Mouse (Mus musculus) Patski (cell line): ENCODE results near the gene Jpt1. TPM values are rescaled to one million over a fixed set of nuclear protein-coding genes. Genes with fewer than 3 reads are reported as not detected.

Source experiments
- ATAC-seq: fragments of 100-300 bp; one replicate; pipeline ENCODE4 v1.8.0; 2021
- CTCF ChIA-PET: fragments of 350-600 bp; sonication (Branson Sonifier 250); formaldehyde crosslinking; loops from one replicate; lab custom pipeline; 2022; ENCODE audit warnings: inconsistent platforms; lab: Charles Lee
- POLR2A ChIA-PET: fragments of 350-600 bp; sonication (Branson Sonifier 250); formaldehyde crosslinking; loops from one replicate; lab custom pipeline; 2022; ENCODE audit warnings: antibody characterized with exemption, inconsistent platforms; lab: Charles Lee
- DNase-seq: peaks from one replicate; pipeline ENCODE4 v3.0.0-alpha.2; 2011; ENCODE audit warnings: low read depth, low spot score
- H3K27me3 ChIP-seq: fragments of 371-371 bp; one replicate; pipeline ENCODE4 v1.5.1; 2021
- CTCF ChIP-seq: fragments of 100-300 bp; IDR thresholded peaks from one replicate; pipeline ENCODE4 v1.5.1; 2021
- in situ Hi-C: fragments of 300-500 bp; cut with MboI; formaldehyde crosslinking; loops from 3 replicates; pipeline ENCODE4 v1.11.1; 2018; ENCODE audit warnings: low pct_unique_long_range_greater_than_20kb, mixed read lengths
- polyA plus RNA-seq: library from polyadenylated mRNA; unstranded; gene quantifications from one replicate; pipeline ENCODE4 v1.2.3, GENCODE M21; 2021

Jpt1 gene
- polyA plus RNA-seq, 1 experiment from 2014 or later = 179 TPM

- ChIA-PET CTCF (interaction anchor here (1.7 to 2.3 kb wide), 2 partner anchors 49 to 63 kb away, joined by 6 to 14 read pairs; no protein-coding TSS in a partner anchor), POLR2A (interaction anchor here (1.3 kb wide), 1 partner anchor 62 kb away, joined by 4 read pairs; no protein-coding TSS in a partner anchor)
- no peaks in the 10 kb centered on the region for H3K27me3 ChIP-seq
- ATAC-seq = peak; percentile 29
- in situ Hi-C loops = no loop called here
- TF ChIP-seq CTCF = no peak
- DNase-seq = no peak
Observed at GRCm38 (mm10) chr11:115475758-115476237, 38.4 kb downstream of the Jpt1 start.

- ChIA-PET POLR2A (interaction anchor here (1.3 kb wide), 1 partner anchor 62 kb away, joined by 4 read pairs; no protein-coding TSS in a partner anchor), CTCF (interaction anchor here (0.8 to 2.3 kb wide), 4 partner anchors 17 to 63 kb away, joined by 5 to 14 read pairs (median 6); partner anchors contain the start of gene Nt5c)
- ATAC-seq (peak; percentile 88), DNase-seq (peak; percentile 65)
- no peak for TF ChIP-seq CTCF
- in situ Hi-C loops = no loop called here
- H3K27me3 ChIP-seq = no peaks in the 10 kb centered on the region
Observed at GRCm38 (mm10) chr11:115475025-115475757, 39.0 kb downstream of the Jpt1 start, which contains the start of gene Armc7. Gene Armc7 (plus strand): TSS chr11:115475667.

DNA sequence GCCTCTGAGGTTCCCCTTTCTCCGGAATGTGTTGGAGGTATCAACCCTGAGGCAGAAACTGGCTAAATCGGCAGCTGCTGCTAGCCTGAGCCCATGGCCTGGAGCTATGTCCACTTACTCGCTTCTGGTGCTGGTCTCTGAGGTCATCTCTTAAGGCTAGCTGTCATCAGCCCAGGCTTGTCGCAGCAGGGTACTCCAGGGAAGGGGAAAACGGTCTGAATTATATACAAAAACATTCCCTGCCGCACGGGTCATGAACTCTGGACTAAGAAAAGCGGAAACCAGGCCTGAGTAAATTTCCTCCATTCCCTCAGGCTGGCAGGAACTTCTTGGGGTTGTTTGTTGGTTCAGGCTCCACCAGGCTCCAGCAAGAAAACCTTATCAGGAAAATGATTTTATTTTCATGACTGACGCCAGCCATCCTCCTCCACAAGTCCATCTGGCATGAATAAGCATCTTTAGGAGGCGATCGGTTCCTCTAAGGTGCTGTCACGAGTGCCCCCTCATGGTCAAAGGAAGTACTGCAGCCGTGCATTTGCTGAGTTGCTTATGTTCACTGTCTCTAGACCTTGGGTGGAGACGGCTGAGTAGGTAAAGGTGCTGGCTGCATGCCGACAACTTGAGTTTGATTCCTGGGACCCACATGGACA is 40.4 kb downstream of the Jpt1 start:
- in situ Hi-C loops = loop anchor here (5.0 kb wide), 2 partner anchors 41 to 111 kb away; no protein-coding TSS in a partner anchor
- H3K27me3 ChIP-seq = no peaks in the 10 kb centered on the region
- ATAC-seq = no peak
- POLR2A ChIA-PET = no interaction called here
- CTCF ChIA-PET = interaction anchor here (1.1 to 2.3 kb wide), 5 partner anchors 46 to 115 kb away, joined by 3 to 6 read pairs (median 4); no protein-coding TSS in a partner anchor
- DNase-seq = peak; percentile 63
- TF ChIP-seq CTCF = peak; percentile 96

- no peaks in the 10 kb centered on the region for H3K27me3 ChIP-seq
- DNase-seq = no peak
- POLR2A ChIA-PET = no interaction called here
- ATAC-seq = no peak
- TF ChIP-seq CTCF = no peak
- CTCF ChIA-PET = interaction anchor here (1.0 to 1.6 kb wide), 3 partner anchors 44 to 45 kb away, joined by 4 to 5 read pairs (median 5); no protein-coding TSS in a partner anchor
- in situ Hi-C loops = loop anchor here (5.0 kb wide), 2 partner anchors 40 to 110 kb away; no protein-coding TSS in a partner anchor
Observed at GRCm38 (mm10) chr11:115472183-115472582, 42.0 kb downstream of the Jpt1 start.

DNA sequence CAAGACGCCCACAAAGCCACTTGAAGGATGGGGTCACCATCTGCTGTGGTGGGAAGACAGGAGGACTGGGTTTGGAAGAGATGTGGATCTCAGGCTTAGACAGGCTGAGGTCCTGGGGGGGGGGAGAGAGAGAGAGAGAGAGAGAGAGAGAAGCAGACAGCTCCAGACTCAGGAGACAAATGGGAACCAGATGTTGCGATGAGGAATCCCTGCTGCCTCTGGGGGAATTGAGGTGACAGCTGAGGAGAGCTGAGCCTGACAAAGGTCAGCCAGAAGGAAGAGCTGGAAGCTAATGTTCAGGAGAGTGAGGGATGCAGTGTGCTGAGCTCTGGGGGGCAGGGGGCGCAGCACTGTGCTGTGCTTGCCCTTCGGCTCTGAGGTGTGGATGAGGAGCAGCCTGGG is 47.0 kb downstream of the Jpt1 start:
- no peak for ATAC-seq
- POLR2A ChIA-PET = no interaction called here
- in situ Hi-C loops = no loop called here
- no peak for DNase-seq
- H3K27me3 ChIP-seq = no peaks in the 10 kb centered on the region
- CTCF ChIA-PET = no interaction called here
- no peak for TF ChIP-seq CTCF

- in situ Hi-C loops = no loop called here
- ChIA-PET POLR2A (no interaction called here), CTCF (no interaction called here)
- DNase-seq (no peak), ATAC-seq (no peak)
- no peak for TF ChIP-seq CTCF
- H3K27me3 ChIP-seq = no peaks in the 10 kb centered on the region
Observed at GRCm38 (mm10) chr11:115464851-115465250, 49.3 kb downstream of the Jpt1 start.

DNA sequence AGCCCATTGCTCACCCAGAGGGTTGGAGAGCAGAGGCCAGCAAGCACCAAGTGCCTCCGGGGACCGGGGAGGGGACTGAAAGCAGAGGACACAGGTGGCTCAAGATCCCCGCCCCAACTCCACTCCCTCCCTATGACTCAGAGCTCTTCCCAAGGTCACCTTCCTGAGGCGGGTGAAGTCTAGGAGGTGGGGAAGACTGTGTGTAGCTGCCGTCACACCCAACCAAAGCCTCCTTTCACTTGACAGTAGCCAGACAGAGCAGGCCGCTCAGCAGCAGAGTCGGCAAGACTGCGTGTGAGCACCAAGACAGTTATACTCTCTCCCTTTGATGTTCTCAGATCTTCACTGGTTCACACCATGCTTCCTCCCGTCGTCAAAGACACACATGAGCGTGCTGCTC is 50.8 kb downstream of the Jpt1 start:
- H3K27me3 ChIP-seq = no peaks in the 10 kb centered on the region
- ATAC-seq = no peak
- ChIA-PET POLR2A (no interaction called here), CTCF (interaction anchor here (1.1 kb wide), 1 partner anchor 105 kb away, joined by 3 read pairs; no protein-coding TSS in a partner anchor)
- no peak for DNase-seq
- in situ Hi-C loops = no loop called here
- no peak for TF ChIP-seq CTCF

DNA sequence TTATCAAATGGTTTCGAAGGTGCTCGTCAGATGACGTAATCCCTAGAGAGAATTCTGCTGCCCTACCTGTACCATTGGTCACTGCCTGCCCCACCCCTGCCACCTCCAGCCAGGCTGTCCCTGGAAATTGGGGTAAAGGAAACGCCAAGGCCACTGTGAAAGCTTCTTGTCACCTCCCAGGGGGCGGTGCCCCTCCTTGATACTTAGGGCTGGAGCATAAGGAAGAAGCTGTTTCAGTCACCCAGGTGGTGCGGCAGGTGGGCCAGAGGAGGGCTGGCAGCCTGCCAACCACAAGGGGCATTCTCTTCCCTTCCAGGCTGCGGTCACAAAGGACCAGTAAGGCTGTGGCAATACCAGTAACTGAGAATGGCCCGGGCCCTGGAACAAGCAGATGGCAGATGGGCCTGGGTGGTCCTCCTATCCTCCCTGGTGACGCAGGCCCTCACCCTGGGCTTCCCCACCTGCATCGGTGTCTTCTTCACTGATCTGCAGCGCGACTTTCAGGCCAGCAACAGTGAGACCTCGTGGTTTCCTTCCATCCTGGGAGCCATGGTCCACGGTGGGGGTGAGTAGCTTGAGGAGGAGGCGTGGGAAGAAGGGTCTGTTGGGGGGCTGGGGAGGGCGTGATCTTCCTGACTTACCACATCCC is 51.8 kb downstream of the Jpt1 start, which contains the start of gene Slc16a5:
Gene Slc16a5, plus strand, starts transcription at position 232 of the 649 bp plus-strand sequence.
- no peak for ATAC-seq
- CTCF ChIA-PET = interaction anchor here (1.1 to 1.5 kb wide), 2 partner anchors 36 to 104 kb away, joined by 3 read pairs; no protein-coding TSS in a partner anchor
- DNase-seq = no peak
- H3K27me3 ChIP-seq = no peaks in the 10 kb centered on the region
- POLR2A ChIA-PET = no interaction called here
- in situ Hi-C loops = no loop called here
- TF ChIP-seq CTCF = no peak

- in situ Hi-C loops = no loop called here
- CTCF ChIA-PET = interaction anchor here (1.5 kb wide), 1 partner anchor 35 kb away, joined by 3 read pairs; no protein-coding TSS in a partner anchor
- TF ChIP-seq CTCF = no peak
- ATAC-seq = no peak
- no peak for DNase-seq
- POLR2A ChIA-PET = no interaction called here
- H3K27me3 ChIP-seq = no peaks in the 10 kb centered on the region
Observed at GRCm38 (mm10) chr11:115461846-115462242, 52.3 kb downstream of the Jpt1 start.

DNA sequence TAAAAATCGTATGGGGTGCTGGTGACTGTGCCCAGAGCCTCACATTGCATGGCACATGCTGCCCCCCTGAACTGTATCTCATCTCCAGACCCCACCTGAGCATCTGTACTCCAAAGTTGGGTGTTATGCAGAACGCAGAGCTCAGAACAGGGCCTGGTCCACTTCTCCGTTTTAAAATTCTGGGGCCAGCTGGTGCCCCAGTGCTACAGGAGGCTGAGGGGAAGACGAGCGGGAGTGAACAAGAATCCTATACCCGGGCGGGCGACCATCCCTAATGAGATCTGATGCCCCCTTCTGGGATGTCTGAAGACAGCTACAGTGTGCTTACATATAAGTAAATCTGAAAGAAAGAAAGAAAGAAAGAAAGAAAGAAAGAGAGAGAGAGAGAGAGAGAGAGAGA is 53.2 kb downstream of the Jpt1 start:
- CTCF ChIA-PET = interaction anchor here (1.0 kb wide), 1 partner anchor 35 kb away, joined by 3 read pairs; no protein-coding TSS in a partner anchor
- no peaks in the 10 kb centered on the region for H3K27me3 ChIP-seq
- in situ Hi-C loops = no loop called here
- no peak for TF ChIP-seq CTCF
- ATAC-seq = no peak
- DNase-seq = no peak
- POLR2A ChIA-PET = interaction anchor here (0.8 kb wide), 1 partner anchor 53 kb away, joined by 3 read pairs; the partner anchor contains the start of gene Jpt1
